Mouse (Mus musculus): Measurements from ENCODE around the gene Cdc20. TPM values are rescaled to one million over a fixed set of nuclear protein-coding genes. Genes with fewer than 3 reads are reported as not detected.

Gene Cdc20
- polyA plus RNA-seq, 1 experiment from 2014 or later = 195 TPM

DNA sequence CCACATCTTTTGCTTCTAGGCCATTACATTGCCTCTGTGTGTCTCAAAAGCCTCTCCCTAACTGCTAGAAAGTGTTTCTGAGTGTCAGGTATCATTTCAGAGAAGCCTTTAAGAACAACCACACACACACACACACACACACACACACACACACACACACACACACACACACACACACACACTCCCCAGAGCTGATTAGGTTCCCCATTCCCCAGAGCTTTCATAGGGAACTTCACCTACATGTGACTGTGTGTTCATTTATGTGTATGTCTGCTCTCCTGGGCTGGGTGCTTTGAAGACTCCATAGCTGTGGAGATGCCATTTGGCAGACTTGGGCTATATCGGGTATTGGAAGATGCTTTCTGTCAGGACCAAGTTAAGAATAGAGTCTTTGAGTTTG lies 11.8 kb downstream of the Cdc20 start:
- no peaks in the 10 kb centered on the region for H3K9me3 ChIP-seq (replicated peaks; ENCODE audit: control insufficient read depth, low read length)
- 72% methylated on average over 1 of the region's 1 CpGs for WGBS
- no peak overlapping the region for H3K4me3 ChIP-seq (ENCODE audit: low read length)
- no peak overlapping the region for H3K4me2 ChIP-seq (ENCODE audit: low read depth, low read length)
- peaks cover 22% of the 10 kb centered on the region for H3K4me1 ChIP-seq (ENCODE audit: control insufficient read depth, insufficient read depth, low read length)
- no peak overlapping the region for H3K27ac ChIP-seq (ENCODE audit: low read length)
- ATAC-seq (replicated peaks; ENCODE audit: extremely low read depth, insufficient read depth, low FRiP score) = no peak
- no peaks in the 10 kb centered on the region for H3K27me3 ChIP-seq (ENCODE audit: control insufficient read depth, insufficient read depth, low read length)
- peaks cover 3% of the 10 kb centered on the region; the same call in 1 of the 2 replicates for H3K36me3 ChIP-seq (ENCODE audit: control insufficient read depth, insufficient read depth)
- H3K9ac ChIP-seq (ENCODE audit: low read length) = no peak overlapping the region

- Histone ChIP-seq H3K36me3 (ENCODE audit: control insufficient read depth, insufficient read depth) (peaks cover 3% of the 10 kb centered on the region; the same call in 1 of the 2 replicates), H3K4me1 (ENCODE audit: control insufficient read depth, insufficient read depth, low read length) (peaks cover 16% of the 10 kb centered on the region), H3K4me2 (ENCODE audit: low read depth, low read length) (no peak overlapping the region), H3K9me3 (replicated peaks; ENCODE audit: control insufficient read depth, low read length) (no peaks in the 10 kb centered on the region), H3K4me3 (ENCODE audit: low read length) (no peak overlapping the region), H3K27ac (ENCODE audit: low read length) (no peak overlapping the region), H3K27me3 (ENCODE audit: control insufficient read depth, insufficient read depth, low read length) (no peaks in the 10 kb centered on the region), H3K9ac (ENCODE audit: low read length) (no peak overlapping the region)
- 45% methylated on average over 4 of the region's 4 CpGs for WGBS
- ATAC-seq (replicated peaks; ENCODE audit: extremely low read depth, insufficient read depth, low FRiP score) = no peak
These were observed 12.5 kb downstream of the Cdc20 start for GRCm38 (mm10) chr4:118424541-118425160.

DNA sequence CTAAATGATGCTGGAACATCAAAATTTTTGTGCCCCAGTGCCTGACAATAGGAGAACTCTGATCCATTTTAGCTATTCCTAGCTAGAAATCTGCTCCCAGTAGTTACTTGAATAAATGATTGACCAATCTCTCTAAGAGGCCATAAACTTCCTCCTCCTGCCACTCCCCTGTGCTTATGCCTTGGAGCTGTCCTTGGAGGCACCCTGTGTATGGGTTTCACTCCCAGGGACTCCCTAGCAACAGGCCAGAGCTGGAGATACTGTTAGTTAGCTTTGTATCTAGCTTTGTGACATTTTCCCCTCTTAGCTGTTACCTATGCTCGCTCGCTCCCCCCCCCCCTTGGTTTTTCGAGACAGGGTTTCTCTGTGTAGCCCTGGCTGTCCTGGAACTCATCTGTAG lies 15.8 kb downstream of the Cdc20 start:
- no peaks in the 10 kb centered on the region for H3K4me1 ChIP-seq (ENCODE audit: control insufficient read depth, insufficient read depth, low read length)
- no peaks in the 10 kb centered on the region for H3K27me3 ChIP-seq (ENCODE audit: control insufficient read depth, insufficient read depth, low read length)
- no peaks in the 10 kb centered on the region for H3K9me3 ChIP-seq (replicated peaks; ENCODE audit: control insufficient read depth, low read length)
- no peak for ATAC-seq (replicated peaks; ENCODE audit: extremely low read depth, insufficient read depth, low FRiP score)
- H3K27ac ChIP-seq (ENCODE audit: low read length) = no peak overlapping the region
- no peak overlapping the region for H3K4me3 ChIP-seq (ENCODE audit: low read length)
- no peak overlapping the region for H3K4me2 ChIP-seq (ENCODE audit: low read depth, low read length)
- H3K9ac ChIP-seq (ENCODE audit: low read length) = no peak overlapping the region
- 95% methylated on average over 3 of the region's 3 CpGs for WGBS
- H3K36me3 ChIP-seq (ENCODE audit: control insufficient read depth, insufficient read depth) = peaks cover 11% of the 10 kb centered on the region

DNA sequence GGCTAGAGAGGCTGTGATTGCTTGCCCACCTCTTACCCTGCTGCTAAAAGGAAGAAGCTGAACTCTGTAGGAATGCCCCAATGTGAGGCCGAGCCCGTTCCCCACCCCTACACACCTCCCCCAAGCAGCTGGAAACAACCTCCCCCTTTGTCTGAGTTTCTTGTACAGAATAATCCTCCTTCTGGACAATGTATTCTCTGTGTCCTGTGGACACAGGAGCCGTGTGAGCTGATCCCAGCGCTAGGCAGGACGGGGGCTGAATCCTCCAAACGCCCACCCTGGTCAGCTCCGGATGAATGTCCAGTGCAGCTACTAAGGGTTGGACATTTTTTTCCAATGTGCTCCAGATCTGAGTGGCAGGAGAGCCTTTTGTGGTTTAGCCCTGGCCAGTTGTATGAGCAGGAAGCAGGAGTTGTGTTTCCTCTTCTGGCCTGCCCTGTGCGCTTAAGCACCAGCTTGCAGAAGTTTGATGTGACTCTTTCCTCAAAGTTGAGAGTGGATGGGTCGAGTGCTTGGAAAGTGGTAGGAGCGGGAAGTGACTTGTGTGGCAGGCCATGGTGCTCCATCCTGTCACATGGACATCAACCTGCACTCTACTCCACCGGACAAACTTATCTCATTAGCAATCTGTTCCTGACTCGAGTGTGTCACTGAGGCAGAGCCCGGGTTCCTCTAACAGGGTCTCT lies 19.9 kb downstream of the Cdc20 start:
- H3K9ac ChIP-seq (ENCODE audit: low read length) = no peak overlapping the region
- H3K4me1 ChIP-seq (ENCODE audit: control insufficient read depth, insufficient read depth, low read length) = no peaks in the 10 kb centered on the region
- H3K4me3 ChIP-seq (ENCODE audit: low read length) = no peak overlapping the region
- H3K4me2 ChIP-seq (ENCODE audit: low read depth, low read length) = no peak overlapping the region
- H3K9me3 ChIP-seq (replicated peaks; ENCODE audit: control insufficient read depth, low read length) = no peaks in the 10 kb centered on the region
- peaks cover 47% of the 10 kb centered on the region for H3K36me3 ChIP-seq (ENCODE audit: control insufficient read depth, insufficient read depth)
- H3K27ac ChIP-seq (ENCODE audit: low read length) = no peak overlapping the region
- WGBS = 79% methylated on average over 13 of the region's 13 CpGs
- no peak for ATAC-seq (replicated peaks; ENCODE audit: extremely low read depth, insufficient read depth, low FRiP score)
- H3K27me3 ChIP-seq (ENCODE audit: control insufficient read depth, insufficient read depth, low read length) = no peaks in the 10 kb centered on the region

DNA sequence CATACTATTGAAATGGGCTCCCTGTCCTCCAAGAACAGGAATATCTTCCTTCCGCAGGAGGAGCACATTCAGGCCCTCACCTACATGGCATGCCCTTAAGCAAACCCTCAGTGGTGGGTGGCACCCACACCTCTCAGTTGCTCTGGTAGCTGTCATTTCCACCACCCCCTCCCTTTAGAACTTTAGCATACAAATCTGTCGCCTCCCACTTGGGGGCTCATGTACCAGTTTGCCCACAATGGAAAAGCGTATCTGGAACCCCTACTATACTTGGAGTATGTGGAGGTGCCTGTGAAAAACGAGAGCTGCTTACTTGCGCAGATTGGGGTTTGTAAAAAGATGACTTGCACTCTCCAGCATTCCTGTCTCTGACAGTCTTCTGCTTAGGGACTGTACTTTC lies 20.8 kb downstream of the Cdc20 start:
- no peak for ATAC-seq (replicated peaks; ENCODE audit: extremely low read depth, insufficient read depth, low FRiP score)
- no peak overlapping the region for H3K27ac ChIP-seq (ENCODE audit: low read length)
- no peak overlapping the region for H3K4me2 ChIP-seq (ENCODE audit: low read depth, low read length)
- no peaks in the 10 kb centered on the region for H3K4me1 ChIP-seq (ENCODE audit: control insufficient read depth, insufficient read depth, low read length)
- no peak overlapping the region for H3K4me3 ChIP-seq (ENCODE audit: low read length)
- no peaks in the 10 kb centered on the region for H3K27me3 ChIP-seq (ENCODE audit: control insufficient read depth, insufficient read depth, low read length)
- H3K36me3 ChIP-seq (ENCODE audit: control insufficient read depth, insufficient read depth) = peaks cover 50% of the 10 kb centered on the region
- WGBS = 90% methylated on average over 5 of the region's 5 CpGs
- no peaks in the 10 kb centered on the region for H3K9me3 ChIP-seq (replicated peaks; ENCODE audit: control insufficient read depth, low read length)
- no peak overlapping the region for H3K9ac ChIP-seq (ENCODE audit: low read length)

GRCm38 (mm10) chr4:118415779-118416178 lies 21.4 kb downstream of the Cdc20 start:
- Histone ChIP-seq H3K4me3 (ENCODE audit: low read length) (no peak overlapping the region), H3K27ac (ENCODE audit: low read length) (no peak overlapping the region), H3K4me2 (ENCODE audit: low read depth, low read length) (no peak overlapping the region), H3K36me3 (ENCODE audit: control insufficient read depth, insufficient read depth) (peaks cover 50% of the 10 kb centered on the region), H3K27me3 (ENCODE audit: control insufficient read depth, insufficient read depth, low read length) (no peaks in the 10 kb centered on the region), H3K9me3 (replicated peaks; ENCODE audit: control insufficient read depth, low read length) (no peaks in the 10 kb centered on the region), H3K4me1 (ENCODE audit: control insufficient read depth, insufficient read depth, low read length) (no peaks in the 10 kb centered on the region), H3K9ac (ENCODE audit: low read length) (no peak overlapping the region)
- ATAC-seq (replicated peaks; ENCODE audit: extremely low read depth, insufficient read depth, low FRiP score) = no peak
- WGBS = 68% methylated on average over 2 of the region's 2 CpGs

DNA sequence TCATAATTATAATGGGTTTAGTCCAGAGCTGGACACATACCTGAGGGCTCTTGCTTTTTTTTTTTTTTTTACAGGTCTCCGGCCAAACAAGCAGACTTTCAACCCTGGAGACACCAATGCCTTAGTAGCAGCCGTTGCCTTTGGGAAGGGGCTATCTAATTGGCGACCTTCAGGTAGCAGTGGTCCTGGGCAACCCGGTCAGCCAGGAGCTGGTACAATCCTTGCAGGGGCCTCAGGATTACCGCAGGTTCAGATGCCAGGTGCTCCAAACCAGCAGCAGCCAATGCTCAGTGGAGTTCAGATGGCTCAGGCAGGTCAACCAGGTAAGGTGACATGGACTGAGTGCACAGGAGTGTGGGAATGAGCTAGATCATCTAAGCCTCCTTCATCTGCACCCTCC lies 23.6 kb downstream of the Cdc20 start:
- H3K27ac ChIP-seq (ENCODE audit: low read length) = no peak overlapping the region
- no peaks in the 10 kb centered on the region for H3K27me3 ChIP-seq (ENCODE audit: control insufficient read depth, insufficient read depth, low read length)
- no peaks in the 10 kb centered on the region for H3K9me3 ChIP-seq (replicated peaks; ENCODE audit: control insufficient read depth, low read length)
- H3K9ac ChIP-seq (ENCODE audit: low read length) = no peak overlapping the region
- 89% methylated on average over 5 of the region's 5 CpGs for WGBS
- H3K4me2 ChIP-seq (ENCODE audit: low read depth, low read length) = no peak overlapping the region
- H3K36me3 ChIP-seq (ENCODE audit: control insufficient read depth, insufficient read depth) = peaks cover 47% of the 10 kb centered on the region
- no peak for ATAC-seq (replicated peaks; ENCODE audit: extremely low read depth, insufficient read depth, low FRiP score)
- H3K4me1 ChIP-seq (ENCODE audit: control insufficient read depth, insufficient read depth, low read length) = peaks cover 8% of the 10 kb centered on the region
- H3K4me3 ChIP-seq (ENCODE audit: low read length) = no peak overlapping the region

DNA sequence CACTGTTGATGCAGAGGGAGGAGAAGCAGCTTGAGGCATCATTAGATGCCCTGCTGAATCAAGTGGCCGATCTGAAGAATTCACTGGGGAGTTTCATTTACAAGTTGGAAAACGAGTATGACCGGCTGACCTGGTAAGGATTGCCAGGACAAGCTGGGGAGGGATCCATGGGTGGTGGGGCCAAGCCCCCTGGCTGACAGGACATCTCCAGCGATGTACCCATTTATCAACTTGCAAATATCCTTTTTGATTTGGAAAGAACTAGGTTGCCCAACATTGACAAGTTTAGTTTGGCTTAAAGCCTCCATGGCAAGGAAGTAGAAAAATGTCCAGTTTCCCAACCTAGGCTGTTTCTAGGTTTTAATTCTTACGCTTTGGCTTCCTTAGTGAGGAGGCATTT lies 26.3 kb downstream of the Cdc20 start:
- H3K4me3 ChIP-seq (ENCODE audit: low read length) = no peak overlapping the region
- ATAC-seq (replicated peaks; ENCODE audit: extremely low read depth, insufficient read depth, low FRiP score) = no peak
- H3K4me1 ChIP-seq (ENCODE audit: control insufficient read depth, insufficient read depth, low read length) = peaks cover 14% of the 10 kb centered on the region
- H3K9me3 ChIP-seq (replicated peaks; ENCODE audit: control insufficient read depth, low read length) = no peaks in the 10 kb centered on the region
- no peak overlapping the region for H3K27ac ChIP-seq (ENCODE audit: low read length)
- no peaks in the 10 kb centered on the region for H3K27me3 ChIP-seq (ENCODE audit: control insufficient read depth, insufficient read depth, low read length)
- WGBS = 88% methylated on average over 5 of the region's 5 CpGs
- no peak overlapping the region for H3K9ac ChIP-seq (ENCODE audit: low read length)
- no peak overlapping the region for H3K4me2 ChIP-seq (ENCODE audit: low read depth, low read length)
- H3K36me3 ChIP-seq (ENCODE audit: control insufficient read depth, insufficient read depth) = peaks cover 34% of the 10 kb centered on the region

DNA sequence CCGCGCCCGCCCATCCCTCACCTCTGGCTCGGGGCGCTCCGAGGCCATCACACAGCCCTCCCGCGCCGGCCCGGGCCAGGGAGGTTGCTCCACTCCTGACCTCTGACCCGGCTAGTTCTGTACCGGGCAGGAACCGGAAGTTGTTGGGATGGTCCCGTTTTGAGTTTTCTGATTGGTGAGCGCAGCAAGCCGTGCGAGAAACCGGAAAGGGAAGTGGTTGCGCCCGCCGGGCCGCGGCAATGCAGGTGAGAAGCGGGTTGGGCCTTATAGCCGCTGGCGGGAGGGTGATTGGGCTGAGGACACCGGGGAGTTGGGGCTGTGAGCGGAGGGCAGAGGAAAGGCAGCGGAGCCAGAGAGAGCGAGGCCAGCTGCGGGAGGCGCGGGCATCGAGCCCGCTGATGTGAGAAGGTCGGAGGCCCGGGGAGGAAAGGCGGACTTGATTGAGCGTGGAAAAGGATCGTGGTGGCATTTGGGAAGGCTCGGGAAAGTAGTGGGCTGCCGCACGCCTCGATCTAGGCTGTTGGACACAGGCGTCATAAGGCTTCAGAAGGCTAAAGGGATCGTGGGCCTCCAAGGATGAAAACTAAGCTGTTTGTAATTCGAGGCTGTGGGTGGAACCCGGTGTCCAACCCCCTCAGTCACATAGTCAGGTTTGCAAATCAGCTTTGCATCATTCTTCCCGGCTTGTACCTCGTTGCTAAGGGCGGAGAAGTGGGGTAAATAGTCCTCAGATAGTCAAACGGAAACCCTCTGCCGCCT lies 27.8 kb downstream of the Cdc20 start, which contains the start of the genes Szt2 and Med8:
Gene Szt2 (minus strand): TSS at position 132 of the 759 bp plus-strand sequence.
Gene Med8 (plus strand): TSS at position 196 of the 759 bp plus-strand sequence.
- Histone ChIP-seq H3K4me3 (ENCODE audit: low read length) (peak within 1 kb of the TSS; percentile 85), H3K9ac (ENCODE audit: low read length) (peak within 1 kb of the TSS; percentile 95), H3K27ac (ENCODE audit: low read length) (peak within 1 kb of the TSS; percentile 74), H3K4me1 (ENCODE audit: control insufficient read depth, insufficient read depth, low read length) (peaks cover 14% of the 10 kb centered on the region), H3K27me3 (ENCODE audit: control insufficient read depth, insufficient read depth, low read length) (no peaks in the 10 kb centered on the region), H3K9me3 (replicated peaks; ENCODE audit: control insufficient read depth, low read length) (no peaks in the 10 kb centered on the region), H3K36me3 (ENCODE audit: control insufficient read depth, insufficient read depth) (peaks cover 29% of the 10 kb centered on the region), H3K4me2 (ENCODE audit: low read depth, low read length) (peak within 1 kb of the TSS; percentile 72)
- under 1% methylated on average over 53 of the region's 53 CpGs for WGBS
- ATAC-seq (replicated peaks; ENCODE audit: extremely low read depth, insufficient read depth, low FRiP score) = peak; percentile 95

Measured in heart, embryonic 16.5 days (tissue).